Mouse (Mus musculus) CH12.LX (cell line): ENCODE measurements around the gene Mmel1. TPM values are rescaled to one million over a fixed set of nuclear protein-coding genes. Genes with fewer than 3 reads are reported as not detected.
A peak's percentile ranks its signal among the peaks of the same experiment; 100 is the strongest.

Experiments
- DNase-seq: peaks from one replicate; pipeline ENCODE4 v3.0.0-alpha.2; 2013; ENCODE audit errors: extremely low read depth
- H3K27ac ChIP-seq: 2 replicates; pipeline ENCODE4 v1.5.1; 2012; ENCODE audit warnings: low read depth, mild to moderate bottlenecking, control low read depth, moderate library complexity; ENCODE audit not compliant: insufficient read depth
- H3K27me3 ChIP-seq: replicated peaks from 2 replicates; pipeline ENCODE3; 2012; ENCODE audit warnings: inconsistent platforms
- H3K36me3 ChIP-seq, 2 experiments: replicated peaks in 1 of 2; 2 replicates each; pipeline versions ENCODE3 to v1.6.1; 2012; ENCODE audit warnings: inconsistent platforms in 1 of 2, low read length in 1 of 2, mild to moderate bottlenecking in 1 of 2, mixed read lengths in 1 of 2, moderate library complexity in 1 of 2; ENCODE audit not compliant: control insufficient read depth in 1 of 2, insufficient read depth in 1 of 2
- H3K4me1 ChIP-seq, 2 experiments: 2 replicates each; pipeline ENCODE4 v1.6.1; 2012; ENCODE audit warnings: inconsistent platforms in 1 of 2, moderate library complexity in 1 of 2; ENCODE audit not compliant: insufficient read depth in 2 of 2, control insufficient read depth in 1 of 2
- H3K4me2 ChIP-seq: 2 replicates; pipeline ENCODE4 v1.6.1; 2012; ENCODE audit warnings: low read depth, mild to moderate bottlenecking, control low read depth; ENCODE audit not compliant: poor library complexity, insufficient read depth, severe bottlenecking
- H3K4me3 ChIP-seq, 3 experiments: fragments of 150-350 bp in 1 of 3; sonication (generic) in 1 of 3; replicated peaks in 1 of 3; 2 replicates each; pipeline versions ENCODE3 to v1.5.1; 2011 to 2012; ENCODE audit warnings: low read depth in 2 of 3, low read length in 2 of 3, mild to moderate bottlenecking in 2 of 3, moderate library complexity in 2 of 3, control low read depth in 1 of 3, improper control_type of control experiment in 1 of 3, inconsistent platforms in 1 of 3, mixed read lengths in 1 of 3; ENCODE audit not compliant: poor library complexity in 1 of 3
- H3K79me2 ChIP-seq: replicated peaks from 2 replicates; pipeline ENCODE4 v1.6.1; 2012; ENCODE audit warnings: mild to moderate bottlenecking, moderate library complexity; ENCODE audit not compliant: control insufficient read depth, poor library complexity, insufficient read depth, severe bottlenecking; ENCODE audit errors: extremely low read depth
- H3K9ac ChIP-seq: 2 replicates; pipeline ENCODE4 v1.6.1; 2012; ENCODE audit warnings: low read depth, mild to moderate bottlenecking, control low read depth, moderate library complexity; ENCODE audit not compliant: insufficient read depth
- H3K9me3 ChIP-seq: replicated peaks from 2 replicates; pipeline ENCODE3; 2012; ENCODE audit warnings: low read length, inconsistent platforms, mixed read lengths
- CHD1 ChIP-seq: IDR thresholded peaks from 2 replicates; pipeline ENCODE4 v1.6.1; 2012; ENCODE audit warnings: low read depth, low read length, improper control_type of control experiment, inconsistent platforms
- E2F4 ChIP-seq: IDR thresholded peaks from 2 replicates; pipeline ENCODE4 v1.6.1; 2011; ENCODE audit warnings: low read depth, low read length, improper control_type of control experiment; ENCODE audit not compliant: insufficient replicate concordance
- ELF1 ChIP-seq: IDR thresholded peaks from 2 replicates; pipeline ENCODE4 v1.6.1; 2014; ENCODE audit warnings: low read depth, mild to moderate bottlenecking, inconsistent platforms, low read length, improper control_type of control experiment
- EP300 ChIP-seq: IDR thresholded peaks from 2 replicates; pipeline ENCODE4 v1.6.1; 2011; ENCODE audit warnings: low read length, improper control_type of control experiment
- ETS1 ChIP-seq: conservative IDR thresholded peaks from 2 replicates; pipeline ENCODE4 v1.6.1; 2012; ENCODE audit warnings: low read depth, mild to moderate bottlenecking, inconsistent platforms, low read length, improper control_type of control experiment, moderate library complexity
- GABPA ChIP-seq: IDR thresholded peaks from 2 replicates; pipeline ENCODE4 v1.6.1; 2012; ENCODE audit warnings: low read depth, low read length, improper control_type of control experiment, inconsistent platforms; ENCODE audit not compliant: insufficient replicate concordance
- IRF4 ChIP-seq: IDR thresholded peaks from 2 replicates; pipeline ENCODE4 v1.6.1; 2014; ENCODE audit warnings: low read depth, mild to moderate bottlenecking, inconsistent platforms, low read length, improper control_type of control experiment
- JUN ChIP-seq: IDR thresholded peaks from 2 replicates; pipeline ENCODE4 v1.6.1; 2011; ENCODE audit warnings: low read depth, mild to moderate bottlenecking, low read length, improper control_type of control experiment, moderate library complexity; ENCODE audit not compliant: insufficient read depth
- JUND ChIP-seq: conservative IDR thresholded peaks from 2 replicates; pipeline ENCODE4 v1.6.1; 2011; ENCODE audit warnings: low read depth, low read length, improper control_type of control experiment
- MAFK ChIP-seq: IDR thresholded peaks from 2 replicates; pipeline ENCODE4 v1.6.1; 2011; ENCODE audit warnings: low read length, improper control_type of control experiment; ENCODE audit not compliant: insufficient replicate concordance
- MAX ChIP-seq: IDR thresholded peaks from 2 replicates; pipeline ENCODE4 v1.6.1; 2011; ENCODE audit warnings: low read length, improper control_type of control experiment
- MAZ ChIP-seq: IDR thresholded peaks from 2 replicates; pipeline ENCODE4 v1.6.1; 2012; ENCODE audit warnings: low read depth, mild to moderate bottlenecking, inconsistent platforms, low read length, improper control_type of control experiment, moderate library complexity
- MEF2A ChIP-seq: IDR thresholded peaks from 2 replicates; pipeline ENCODE4 v1.6.1; 2014; ENCODE audit warnings: low read depth, mild to moderate bottlenecking, inconsistent platforms, low read length, improper control_type of control experiment, borderline replicate concordance
- MXI1 ChIP-seq: IDR thresholded peaks from 2 replicates; pipeline ENCODE4 v1.6.1; 2011; ENCODE audit warnings: mild to moderate bottlenecking, low read depth, low read length, improper control_type of control experiment
- MYC ChIP-seq: IDR thresholded peaks from 2 replicates; pipeline ENCODE4 v1.6.1; 2011; ENCODE audit warnings: low read depth, mild to moderate bottlenecking, improper control_type of control experiment, low read length
- NELFE ChIP-seq: IDR thresholded peaks from 2 replicates; pipeline ENCODE4 v1.6.1; 2011; ENCODE audit warnings: low read depth, low read length, improper control_type of control experiment
- PAX5 ChIP-seq: IDR thresholded peaks from 2 replicates; pipeline ENCODE4 v1.6.1; 2012; ENCODE audit warnings: low read length, inconsistent platforms, mixed read lengths
- POLR2AphosphoS2 ChIP-seq: IDR thresholded peaks from 2 replicates; pipeline ENCODE4 v1.6.1; 2011; ENCODE audit warnings: low read depth, low read length, improper control_type of control experiment
- RCOR1 ChIP-seq: conservative IDR thresholded peaks from 2 replicates; pipeline ENCODE4 v1.6.1; 2012; ENCODE audit warnings: low read depth, mild to moderate bottlenecking, inconsistent platforms, low read length, improper control_type of control experiment
- SIN3A ChIP-seq: IDR thresholded peaks from 2 replicates; pipeline ENCODE4 v1.6.1; 2012; ENCODE audit warnings: low read length, improper control_type of control experiment, inconsistent platforms
- SMC3 ChIP-seq: IDR thresholded peaks from 2 replicates; pipeline ENCODE4 v1.6.1; 2011; ENCODE audit warnings: low read depth, low read length, improper control_type of control experiment
- TBP ChIP-seq: conservative IDR thresholded peaks from 2 replicates; pipeline ENCODE4 v1.6.1; 2011; ENCODE audit warnings: low read depth, low read length, improper control_type of control experiment
- TCF12 ChIP-seq: IDR thresholded peaks from 2 replicates; pipeline ENCODE4 v1.6.1; 2014; ENCODE audit warnings: low read depth, mild to moderate bottlenecking, inconsistent platforms, low read length, improper control_type of control experiment
- UBTF ChIP-seq: IDR thresholded peaks from 2 replicates; pipeline ENCODE4 v1.6.1; 2012; ENCODE audit warnings: low read depth, mild to moderate bottlenecking, inconsistent platforms, low read length, improper control_type of control experiment, moderate library complexity
- USF1 ChIP-seq: IDR thresholded peaks from 2 replicates; pipeline ENCODE4 v1.6.1; 2014; ENCODE audit warnings: low read depth, mild to moderate bottlenecking, inconsistent platforms, low read length, improper control_type of control experiment
- USF2 ChIP-seq: conservative IDR thresholded peaks from 2 replicates; pipeline ENCODE4 v1.6.1; 2011; ENCODE audit warnings: low read depth, low read length, improper control_type of control experiment
- ZC3H11A ChIP-seq: IDR thresholded peaks from 2 replicates; pipeline ENCODE4 v1.6.1; 2012; ENCODE audit warnings: low read depth, mild to moderate bottlenecking, inconsistent platforms, low read length, improper control_type of control experiment
- ZKSCAN1 ChIP-seq: IDR thresholded peaks from 2 replicates; pipeline ENCODE4 v1.6.1; 2012; ENCODE audit warnings: low read depth, inconsistent platforms, low read length, improper control_type of control experiment, borderline replicate concordance
- ZMIZ1 ChIP-seq: IDR thresholded peaks from 2 replicates; pipeline ENCODE4 v1.6.1; 2012; ENCODE audit warnings: low read depth, mild to moderate bottlenecking, inconsistent platforms, low read length, improper control_type of control experiment
- ZNF384 ChIP-seq: IDR thresholded peaks from 2 replicates; pipeline ENCODE4 v1.6.1; 2012; ENCODE audit warnings: low read depth, low read length, improper control_type of control experiment, inconsistent platforms
- dilution Hi-C: fragments of 300-500 bp; cut with MboI; formaldehyde crosslinking; loops from 2 replicates; pipeline ENCODE4 v1.14.3; 2020; ENCODE audit warnings: low sequenced_read_pairs; ENCODE audit not compliant: extremely low pct_unique_long_range_greater_than_20kb, extremely low pct_ligation_motif_present
- in situ Hi-C: fragments of 300-500 bp; cut with MboI; formaldehyde crosslinking; loops from 3 replicates; pipeline ENCODE4 v1.14.3; 2019; ENCODE audit warnings: low sequenced_read_pairs, low pct_ligation_motif_present, low pct_unique_long_range_greater_than_20kb, mixed read lengths
- polyA plus RNA-seq: library from polyadenylated mRNA; unstranded; fragments of >175 nt; gene quantifications from 2 replicates; pipeline ENCODE4 v1.2.1, GENCODE M21; 2012; ENCODE audit warnings: low read depth; ENCODE audit not compliant: insufficient read length
- total RNA-seq, 2 experiments: library from RNA; depleted of rRNA; stranded (reverse); fragments of 300-350 nt in 1 of 2; fragments of >200 nt in 1 of 2; gene quantifications; 2 replicates each; pipeline ENCODE4 v1.2.3; 2012 to 2014

Gene Mmel1
- total and polyA plus RNA-seq, 3 experiments, result 0.70 to 3.9 (median 2.0) TPM

DNA sequence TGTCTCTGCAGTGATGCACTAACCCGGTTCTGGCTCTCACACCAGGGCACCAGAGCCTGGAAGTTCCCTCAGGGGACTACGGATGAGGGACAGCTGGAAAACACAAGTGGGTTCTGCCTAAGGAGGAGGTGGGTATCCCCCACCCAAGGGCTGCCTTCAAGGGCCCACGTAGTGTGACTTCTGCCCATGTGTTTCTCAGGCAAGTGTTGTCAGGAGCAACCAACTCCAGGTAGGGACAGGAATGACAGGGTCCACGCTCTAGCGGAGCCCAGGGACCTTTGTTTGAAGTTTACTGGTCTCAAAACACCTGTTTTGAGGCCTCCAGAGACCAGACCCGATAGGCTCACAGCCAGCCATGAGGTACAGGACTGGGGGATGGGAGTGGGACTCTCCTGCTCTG lies 3.8 kb downstream of the Mmel1 start:
- Histone ChIP-seq H3K9ac (no peak overlapping the region), H3K79me2 (no peaks in the 10 kb centered on the region), H3K36me3 (no peaks in the 10 kb centered on the region), H3K27me3 (peaks cover 72% of the 10 kb centered on the region), H3K4me2 (no peak overlapping the region), H3K27ac (no peak overlapping the region), H3K4me1 (peaks cover 0 to under 1% of the 10 kb centered on the region in 2 experiments; a peak in 2 of 4 replicates), H3K4me3 (no peak overlapping the region), H3K9me3 (peaks cover 7% of the 10 kb centered on the region)
- DNase-seq, result no peak
- in situ Hi-C loops (no loop called here), dilution Hi-C loops (no loop called here)
- TF ChIP-seq ETS1, result no peak
- TF ChIP-seq MAZ, result no peak
- TF ChIP-seq UBTF, result no peak

GRCm38 (mm10) chr4:154877864-154878548 lies 8.6 kb downstream of the Mmel1 start:
- no peaks in the 10 kb centered on the region for H3K36me3 ChIP-seq
- in situ Hi-C loops, result loop anchor here (5.0 kb wide), 1 partner anchor 189 kb away; the partner anchor contains the start of gene Pex10
- peaks cover 7 to 28% of the 10 kb centered on the region in 2 experiments for H3K4me1 ChIP-seq
- peaks cover 2% of the 10 kb centered on the region for H3K9me3 ChIP-seq
- no peak overlapping the region; the same call in 1 of the 2 replicates for H3K27ac ChIP-seq
- peaks cover 34% of the 10 kb centered on the region for H3K27me3 ChIP-seq
- peak; percentile 97 for DNase-seq
- H3K4me2 ChIP-seq, result peak overlapping the region; percentile 97
- H3K4me3 ChIP-seq, result peak overlapping the region; percentile 47 to 51 (median 50)
- H3K9ac ChIP-seq, result peak overlapping the region; percentile 90
- dilution Hi-C loops, result loop anchor here (25.0 kb wide), 1 partner anchor 159 kb away; no protein-coding TSS in a partner anchor
- no peaks in the 10 kb centered on the region for H3K79me2 ChIP-seq
- no peak for TF ChIP-seq ZNF384
- TF ChIP-seq MAFK, result no peak
- TF ChIP-seq EP300, result no peak
- TF ChIP-seq E2F4, result no peak
- TF ChIP-seq MYC, result peak; percentile 32; the same call in 1 of the 2 replicates
- no peak for TF ChIP-seq POLR2AphosphoS2
- TF ChIP-seq JUND, result no peak
- peak; percentile 62; the same call in 1 of the 2 replicates for TF ChIP-seq MXI1
- peak; percentile 77 for TF ChIP-seq NELFE
- TF ChIP-seq MAX, result no peak
- TF ChIP-seq ZMIZ1, result 0 out of 2 replicates have a peak, but pooled peaks have one; percentile 34
- TF ChIP-seq SIN3A, result peak; percentile 47; the same call in 1 of the 2 replicates
- no peak for TF ChIP-seq MEF2A
- no peak for TF ChIP-seq UBTF
- TF ChIP-seq MAZ, result 0 out of 2 replicates have a peak, but pooled peaks have one; percentile 40
- TF ChIP-seq RCOR1, result no peak
- no peak; the same call in 1 of the 2 replicates for TF ChIP-seq IRF4
- no peak for TF ChIP-seq USF1
- peak; percentile 90 for TF ChIP-seq SMC3
- no peak for TF ChIP-seq PAX5
- no peak for TF ChIP-seq ETS1
- peak; percentile 85 for TF ChIP-seq ELF1
- TF ChIP-seq ZC3H11A, result peak; percentile 31; the same call in 1 of the 2 replicates
- peak; percentile 60; the same call in 1 of the 2 replicates for TF ChIP-seq TCF12
- TF ChIP-seq ZKSCAN1, result no peak
- peak; percentile 75 for TF ChIP-seq TBP
- TF ChIP-seq CHD1, result no peak; the same call in 1 of the 2 replicates
- TF ChIP-seq GABPA, result no peak
- no peak for TF ChIP-seq USF2
- no peak for TF ChIP-seq JUN
